Mouse (Mus musculus) CH12.LX (cell line): ENCODE measurements at regions not wholly inside any gene's neighbourhood (a gene's known extent, or its start where the extent isn't known, plus 50 kb on each side); places are given as distances from the start of the nearest gene placed in this dataset.

Experiments used
- DNase-seq: peaks from one replicate; pipeline ENCODE4 v3.0.0-alpha.2; 2013; ENCODE audit errors: extremely low read depth
- H3K27ac ChIP-seq: 2 replicates; pipeline ENCODE4 v1.5.1; 2012; ENCODE audit warnings: low read depth, mild to moderate bottlenecking, control low read depth, moderate library complexity; ENCODE audit not compliant: insufficient read depth
- H3K27me3 ChIP-seq: replicated peaks from 2 replicates; pipeline ENCODE3; 2012; ENCODE audit warnings: inconsistent platforms
- H3K36me3 ChIP-seq, 2 experiments: replicated peaks in 1 of 2; 2 replicates each; pipeline versions ENCODE3 to v1.6.1; 2012; ENCODE audit warnings: inconsistent platforms in 1 of 2, low read length in 1 of 2, mild to moderate bottlenecking in 1 of 2, mixed read lengths in 1 of 2, moderate library complexity in 1 of 2; ENCODE audit not compliant: control insufficient read depth in 1 of 2, insufficient read depth in 1 of 2
- H3K4me1 ChIP-seq, 2 experiments: 2 replicates each; pipeline ENCODE4 v1.6.1; 2012; ENCODE audit warnings: inconsistent platforms in 1 of 2, moderate library complexity in 1 of 2; ENCODE audit not compliant: insufficient read depth in 2 of 2, control insufficient read depth in 1 of 2
- H3K4me2 ChIP-seq: 2 replicates; pipeline ENCODE4 v1.6.1; 2012; ENCODE audit warnings: low read depth, mild to moderate bottlenecking, control low read depth; ENCODE audit not compliant: poor library complexity, insufficient read depth, severe bottlenecking
- H3K4me3 ChIP-seq, 3 experiments: fragments of 150-350 bp in 1 of 3; sonication (generic) in 1 of 3; replicated peaks in 1 of 3; 2 replicates each; pipeline versions ENCODE3 to v1.5.1; 2011 to 2012; ENCODE audit warnings: low read depth in 2 of 3, low read length in 2 of 3, mild to moderate bottlenecking in 2 of 3, moderate library complexity in 2 of 3, control low read depth in 1 of 3, improper control_type of control experiment in 1 of 3, inconsistent platforms in 1 of 3, mixed read lengths in 1 of 3; ENCODE audit not compliant: poor library complexity in 1 of 3
- H3K79me2 ChIP-seq: replicated peaks from 2 replicates; pipeline ENCODE4 v1.6.1; 2012; ENCODE audit warnings: mild to moderate bottlenecking, moderate library complexity; ENCODE audit not compliant: control insufficient read depth, poor library complexity, insufficient read depth, severe bottlenecking; ENCODE audit errors: extremely low read depth
- H3K9ac ChIP-seq: 2 replicates; pipeline ENCODE4 v1.6.1; 2012; ENCODE audit warnings: low read depth, mild to moderate bottlenecking, control low read depth, moderate library complexity; ENCODE audit not compliant: insufficient read depth
- H3K9me3 ChIP-seq: replicated peaks from 2 replicates; pipeline ENCODE3; 2012; ENCODE audit warnings: low read length, inconsistent platforms, mixed read lengths
- BHLHE40 ChIP-seq: IDR thresholded peaks from 2 replicates; pipeline ENCODE4 v1.6.1; 2011; ENCODE audit warnings: mild to moderate bottlenecking, low read depth, low read length, improper control_type of control experiment
- CHD1 ChIP-seq: IDR thresholded peaks from 2 replicates; pipeline ENCODE4 v1.6.1; 2012; ENCODE audit warnings: low read depth, low read length, improper control_type of control experiment, inconsistent platforms
- CHD2 ChIP-seq: IDR thresholded peaks from 2 replicates; pipeline ENCODE4 v1.6.1; 2011; ENCODE audit warnings: low read length, improper control_type of control experiment
- CTCF ChIP-seq, 2 experiments: IDR thresholded peaks in 1 of 2; conservative IDR thresholded peaks in 1 of 2; 2 replicates each; pipeline ENCODE4 v1.5.1; 2011 to 2012; ENCODE audit warnings: low read depth in 2 of 2, low read length in 2 of 2, improper control_type of control experiment in 1 of 2, inconsistent platforms in 1 of 2, mild to moderate bottlenecking in 1 of 2, moderate library complexity in 1 of 2
- E2F4 ChIP-seq: IDR thresholded peaks from 2 replicates; pipeline ENCODE4 v1.6.1; 2011; ENCODE audit warnings: low read depth, low read length, improper control_type of control experiment; ENCODE audit not compliant: insufficient replicate concordance
- ELF1 ChIP-seq: IDR thresholded peaks from 2 replicates; pipeline ENCODE4 v1.6.1; 2014; ENCODE audit warnings: low read depth, mild to moderate bottlenecking, inconsistent platforms, low read length, improper control_type of control experiment
- EP300 ChIP-seq: IDR thresholded peaks from 2 replicates; pipeline ENCODE4 v1.6.1; 2011; ENCODE audit warnings: low read length, improper control_type of control experiment
- ETS1 ChIP-seq: conservative IDR thresholded peaks from 2 replicates; pipeline ENCODE4 v1.6.1; 2012; ENCODE audit warnings: low read depth, mild to moderate bottlenecking, inconsistent platforms, low read length, improper control_type of control experiment, moderate library complexity
- GABPA ChIP-seq: IDR thresholded peaks from 2 replicates; pipeline ENCODE4 v1.6.1; 2012; ENCODE audit warnings: low read depth, low read length, improper control_type of control experiment, inconsistent platforms; ENCODE audit not compliant: insufficient replicate concordance
- HCFC1 ChIP-seq: IDR thresholded peaks from 2 replicates; pipeline ENCODE4 v1.6.1; 2012; ENCODE audit warnings: low read depth, mild to moderate bottlenecking, inconsistent platforms, low read length, improper control_type of control experiment
- JUN ChIP-seq: IDR thresholded peaks from 2 replicates; pipeline ENCODE4 v1.6.1; 2011; ENCODE audit warnings: low read depth, mild to moderate bottlenecking, low read length, improper control_type of control experiment, moderate library complexity; ENCODE audit not compliant: insufficient read depth
- JUND ChIP-seq: conservative IDR thresholded peaks from 2 replicates; pipeline ENCODE4 v1.6.1; 2011; ENCODE audit warnings: low read depth, low read length, improper control_type of control experiment
- MAX ChIP-seq: IDR thresholded peaks from 2 replicates; pipeline ENCODE4 v1.6.1; 2011; ENCODE audit warnings: low read length, improper control_type of control experiment
- MXI1 ChIP-seq: IDR thresholded peaks from 2 replicates; pipeline ENCODE4 v1.6.1; 2011; ENCODE audit warnings: mild to moderate bottlenecking, low read depth, low read length, improper control_type of control experiment
- NELFE ChIP-seq: IDR thresholded peaks from 2 replicates; pipeline ENCODE4 v1.6.1; 2011; ENCODE audit warnings: low read depth, low read length, improper control_type of control experiment
- NRF1 ChIP-seq: IDR thresholded peaks from 2 replicates; pipeline ENCODE4 v1.6.1; 2014; ENCODE audit warnings: low read depth, mild to moderate bottlenecking, inconsistent platforms, low read length, improper control_type of control experiment, moderate library complexity
- POLR2A ChIP-seq: IDR thresholded peaks from 2 replicates; pipeline ENCODE4 v1.6.1; 2011; ENCODE audit warnings: low read depth, mild to moderate bottlenecking, improper control_type of control experiment, low read length
- POLR2AphosphoS2 ChIP-seq: IDR thresholded peaks from 2 replicates; pipeline ENCODE4 v1.6.1; 2011; ENCODE audit warnings: low read depth, low read length, improper control_type of control experiment
- RCOR1 ChIP-seq: conservative IDR thresholded peaks from 2 replicates; pipeline ENCODE4 v1.6.1; 2012; ENCODE audit warnings: low read depth, mild to moderate bottlenecking, inconsistent platforms, low read length, improper control_type of control experiment
- TCF12 ChIP-seq: IDR thresholded peaks from 2 replicates; pipeline ENCODE4 v1.6.1; 2014; ENCODE audit warnings: low read depth, mild to moderate bottlenecking, inconsistent platforms, low read length, improper control_type of control experiment
- UBTF ChIP-seq: IDR thresholded peaks from 2 replicates; pipeline ENCODE4 v1.6.1; 2012; ENCODE audit warnings: low read depth, mild to moderate bottlenecking, inconsistent platforms, low read length, improper control_type of control experiment, moderate library complexity
- ZMIZ1 ChIP-seq: IDR thresholded peaks from 2 replicates; pipeline ENCODE4 v1.6.1; 2012; ENCODE audit warnings: low read depth, mild to moderate bottlenecking, inconsistent platforms, low read length, improper control_type of control experiment
- ZNF384 ChIP-seq: IDR thresholded peaks from 2 replicates; pipeline ENCODE4 v1.6.1; 2012; ENCODE audit warnings: low read depth, low read length, improper control_type of control experiment, inconsistent platforms
- dilution Hi-C: fragments of 300-500 bp; cut with MboI; formaldehyde crosslinking; loops from 2 replicates; pipeline ENCODE4 v1.14.3; 2020; ENCODE audit warnings: low sequenced_read_pairs; ENCODE audit not compliant: extremely low pct_unique_long_range_greater_than_20kb, extremely low pct_ligation_motif_present
- in situ Hi-C: fragments of 300-500 bp; cut with MboI; formaldehyde crosslinking; loops from 3 replicates; pipeline ENCODE4 v1.14.3; 2019; ENCODE audit warnings: low sequenced_read_pairs, low pct_ligation_motif_present, low pct_unique_long_range_greater_than_20kb, mixed read lengths

DNA sequence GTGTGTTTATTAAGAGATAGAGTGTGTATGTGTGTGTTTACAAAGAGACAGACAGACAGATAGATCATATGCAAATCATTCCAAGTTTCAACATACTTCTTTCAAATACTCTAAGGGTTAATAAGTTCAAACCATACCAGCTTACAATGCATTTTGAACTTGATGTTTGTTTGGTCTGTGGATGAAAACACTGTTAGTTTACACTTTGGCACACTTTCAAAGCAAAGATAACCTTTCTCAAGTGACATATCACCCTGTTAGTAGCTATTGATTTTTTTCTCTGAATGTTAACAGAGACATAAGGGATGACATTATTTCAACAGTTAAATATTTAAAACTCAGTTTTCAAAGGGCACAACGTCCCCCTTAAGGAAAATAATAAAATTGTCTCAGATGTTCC is 329.5 kb upstream of the Gm10800 start:
- no peak for TF ChIP-seq CHD1
- no peak for TF ChIP-seq GABPA
- TF ChIP-seq CHD2, result no peak
- no peak for TF ChIP-seq MAX
- TF ChIP-seq UBTF, result no peak
- TF ChIP-seq TCF12, result no peak
- TF ChIP-seq E2F4, result no peak
- TF ChIP-seq BHLHE40, result no peak
- no peak for TF ChIP-seq POLR2AphosphoS2
- no peak for TF ChIP-seq ETS1
- no peak for TF ChIP-seq RCOR1
- no peak for TF ChIP-seq ZNF384
- no peak for TF ChIP-seq JUN
- TF ChIP-seq POLR2A, result no peak
- no peak for TF ChIP-seq JUND
- TF ChIP-seq ZMIZ1, result no peak
- no peak for TF ChIP-seq NELFE
- no peak for DNase-seq
- no peak overlapping the region for H3K9ac ChIP-seq
- H3K36me3 ChIP-seq, result no peaks in the 10 kb centered on the region
- dilution Hi-C loops, result no loop called here
- H3K9me3 ChIP-seq, result peaks cover 15% of the 10 kb centered on the region
- H3K27me3 ChIP-seq, result no peaks in the 10 kb centered on the region
- H3K4me1 ChIP-seq, result no peaks in the 10 kb centered on the region
- in situ Hi-C loops, result no loop called here
- no peak overlapping the region for H3K27ac ChIP-seq
- no peak overlapping the region for H3K4me3 ChIP-seq
- no peaks in the 10 kb centered on the region for H3K79me2 ChIP-seq
- no peak overlapping the region for H3K4me2 ChIP-seq

- no peak overlapping the region for H3K4me2 ChIP-seq
- H3K4me3 ChIP-seq, result no peak overlapping the region
- no peaks in the 10 kb centered on the region for H3K79me2 ChIP-seq
- in situ Hi-C loops, result no loop called here
- H3K4me1 ChIP-seq, result no peaks in the 10 kb centered on the region
- dilution Hi-C loops, result no loop called here
- DNase-seq, result no peak
- H3K27ac ChIP-seq, result no peak overlapping the region
- TF ChIP-seq CTCF (conservative IDR thresholded peaks at IDR 0.05 in 1 of 2, IDR thresholded peaks at IDR 0.05 in 1 of 2; ENCODE audit: low read depth in 2 of 2, low read length in 2 of 2), result no peak
- no peak for TF ChIP-seq HCFC1
- no peak for TF ChIP-seq JUND
- TF ChIP-seq NELFE, result no peak
- no peak for TF ChIP-seq EP300
- no peak for TF ChIP-seq JUN
- no peak for TF ChIP-seq POLR2AphosphoS2
- no peak for TF ChIP-seq ELF1
- no peak for TF ChIP-seq CHD1
- TF ChIP-seq NRF1, result no peak
- no peak for TF ChIP-seq ETS1
- TF ChIP-seq MXI1, result no peak
- TF ChIP-seq POLR2A, result no peak
- H3K9me3 ChIP-seq, result peaks cover 15% of the 10 kb centered on the region
- no peaks in the 10 kb centered on the region for H3K27me3 ChIP-seq
- no peaks in the 10 kb centered on the region for H3K36me3 ChIP-seq
- H3K9ac ChIP-seq, result no peak overlapping the region
Measured at GRCm38 (mm10) chr2:98995456-98995855, 328.4 kb upstream of the Gm10800 start.
